Mouse (Mus musculus) hindbrain, embryonic 11.5 days (tissue): ENCODE measurements around the gene Lefty1. TPM values are rescaled to one million over a fixed set of nuclear protein-coding genes. Genes with fewer than 3 reads are reported as not detected.
"Not testable (repeated sequence)": the region's sequence is repeated elsewhere in the genome, so short reads cannot be mapped to it uniquely, and the experiment has no call there.

Experiments
- ATAC-seq: fragments of 200-750 bp; cut with Nextera tagmentation; 2 replicates; pipeline ENCODE4 v1.8.0; 2017; ENCODE audit warnings: mild to moderate bottlenecking, moderate TSS enrichment, moderate library complexity; ENCODE audit not compliant: low FRiP score
- DNase-seq: peaks from one replicate; pipeline ENCODE4 v3.0.0-alpha.2; 2015; ENCODE audit warnings: low spot score
- H3K27ac ChIP-seq: fragments of 300-500 bp; sonication (generic); 2 replicates; pipeline ENCODE4 v1.5.1; 2014; ENCODE audit warnings: mild to moderate bottlenecking, low read depth, low read length
- H3K27me3 ChIP-seq: fragments of 300-500 bp; sonication (generic); 2 replicates; pipeline ENCODE4 v1.6.1; 2014; ENCODE audit warnings: mild to moderate bottlenecking, low read length, moderate library complexity, mixed read lengths; ENCODE audit not compliant: control insufficient read depth, insufficient read depth
- H3K36me3 ChIP-seq: fragments of 300-500 bp; sonication (generic); 2 replicates; pipeline ENCODE4 v1.6.1; 2014; ENCODE audit warnings: mild to moderate bottlenecking, low read length, moderate library complexity, mixed read lengths; ENCODE audit not compliant: control insufficient read depth, insufficient read depth
- H3K4me1 ChIP-seq: fragments of 300-500 bp; sonication (generic); replicated peaks from 2 replicates; pipeline ENCODE4 v1.6.1; 2014; ENCODE audit warnings: low read length, mixed read lengths; ENCODE audit not compliant: control insufficient read depth, insufficient read depth
- H3K4me2 ChIP-seq: fragments of 300-500 bp; sonication (generic); replicated peaks from 2 replicates; pipeline ENCODE4 v1.6.1; 2014; ENCODE audit warnings: mild to moderate bottlenecking, low read depth, low read length
- H3K4me3 ChIP-seq: fragments of 300-500 bp; sonication (generic); 2 replicates; pipeline ENCODE4 v1.5.1; 2014; ENCODE audit warnings: low read depth, low read length
- H3K9ac ChIP-seq: fragments of 300-500 bp; sonication (generic); 2 replicates; pipeline ENCODE4 v1.6.1; 2014; ENCODE audit warnings: low read depth, low read length
- H3K9me3 ChIP-seq: fragments of 300-500 bp; sonication (generic); 2 replicates; pipeline ENCODE4 v1.6.1; 2016; ENCODE audit warnings: low read length; ENCODE audit not compliant: control insufficient read depth
- WGBS: fragments of 180-500 bp; shearing (Covaris S2); extraction: QIAGEN DNeasy Blood & Tissue Kit; methylation state at CpG from one replicate; pipeline ENCODE4 v1.1.7; 2014; 5-methylcytosine and 5-hydroxymethylcytosine counted together
- polyA plus RNA-seq: library from polyadenylated mRNA; unstranded; fragments of >200 nt; fragmentation: Nextera tagmentation; extraction: Ambion mirVana; gene quantifications from 2 replicates; pipeline ENCODE4 v1.2.1, GENCODE M21; 2014

Lefty1 gene
- polyA plus RNA-seq, 1 experiment from 2014 or later, result 0.90 TPM

DNA sequence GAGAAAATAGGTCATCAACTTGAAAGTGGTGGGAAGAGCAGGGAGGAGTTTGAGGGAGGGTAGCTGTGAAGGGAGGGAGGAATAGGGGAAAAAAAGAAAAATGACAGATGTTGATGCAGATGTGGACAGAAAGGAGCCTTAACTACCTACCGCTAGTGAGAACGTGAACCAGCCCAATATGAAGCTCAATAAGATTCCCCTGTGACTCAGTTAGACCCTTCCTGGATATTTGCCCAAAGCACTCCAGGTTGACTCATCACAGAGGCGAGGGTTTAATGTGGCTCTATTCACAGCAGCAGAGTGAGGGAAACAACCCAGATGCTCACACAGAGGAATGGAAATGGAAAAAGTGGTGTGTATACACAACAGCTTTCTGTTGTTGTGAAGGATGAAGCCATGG, 3.7 kb upstream of the Lefty1 start:
- 86% methylated on average over 3 of the region's 3 CpGs for WGBS
- H3K27me3 ChIP-seq, result peaks cover 26% of the 10 kb centered on the region
- DNase-seq (no peak), ATAC-seq (no peak)
- H3K9ac ChIP-seq, result no peak overlapping the region
- no peaks in the 10 kb centered on the region for H3K9me3 ChIP-seq
- H3K4me3 ChIP-seq, result no peak overlapping the region
- no peaks in the 10 kb centered on the region; the same call in none of the 2 replicates for H3K4me1 ChIP-seq
- no peaks in the 10 kb centered on the region for H3K36me3 ChIP-seq
- no peak overlapping the region for H3K4me2 ChIP-seq
- no peak overlapping the region for H3K27ac ChIP-seq

DNA sequence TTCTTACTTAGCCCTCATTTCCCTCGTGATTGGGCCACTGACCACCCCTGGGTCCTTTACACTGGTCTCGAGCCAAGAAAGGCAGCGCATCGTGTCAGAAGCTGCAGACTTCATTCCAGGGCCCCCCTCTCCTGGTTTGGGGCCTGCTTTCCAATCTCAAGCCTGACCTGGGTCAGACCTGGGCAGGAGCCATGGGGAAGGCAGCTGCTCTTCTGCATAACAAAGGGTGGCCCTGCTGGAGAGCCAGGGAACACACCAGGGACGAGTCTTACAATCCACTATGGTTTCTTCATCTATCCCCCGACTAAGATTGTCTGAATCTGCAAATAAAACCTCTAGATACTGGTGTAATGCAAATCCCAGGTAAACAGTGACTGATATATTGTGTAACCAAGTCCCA, 1.2 kb upstream of the Lefty1 start:
- Histone ChIP-seq H3K9me3 (no peaks in the 10 kb centered on the region), H3K4me2 (no peak overlapping the region), H3K4me3 (no peak overlapping the region), H3K9ac (no peak overlapping the region), H3K36me3 (no peaks in the 10 kb centered on the region), H3K27ac (no peak overlapping the region), H3K4me1 (no peaks in the 10 kb centered on the region; the same call in none of the 2 replicates), H3K27me3 (peaks cover 40% of the 10 kb centered on the region)
- WGBS, result 9% methylated on average over 6 of the region's 6 CpGs
- peak; percentile 20 for DNase-seq
- ATAC-seq, result no peak

DNA sequence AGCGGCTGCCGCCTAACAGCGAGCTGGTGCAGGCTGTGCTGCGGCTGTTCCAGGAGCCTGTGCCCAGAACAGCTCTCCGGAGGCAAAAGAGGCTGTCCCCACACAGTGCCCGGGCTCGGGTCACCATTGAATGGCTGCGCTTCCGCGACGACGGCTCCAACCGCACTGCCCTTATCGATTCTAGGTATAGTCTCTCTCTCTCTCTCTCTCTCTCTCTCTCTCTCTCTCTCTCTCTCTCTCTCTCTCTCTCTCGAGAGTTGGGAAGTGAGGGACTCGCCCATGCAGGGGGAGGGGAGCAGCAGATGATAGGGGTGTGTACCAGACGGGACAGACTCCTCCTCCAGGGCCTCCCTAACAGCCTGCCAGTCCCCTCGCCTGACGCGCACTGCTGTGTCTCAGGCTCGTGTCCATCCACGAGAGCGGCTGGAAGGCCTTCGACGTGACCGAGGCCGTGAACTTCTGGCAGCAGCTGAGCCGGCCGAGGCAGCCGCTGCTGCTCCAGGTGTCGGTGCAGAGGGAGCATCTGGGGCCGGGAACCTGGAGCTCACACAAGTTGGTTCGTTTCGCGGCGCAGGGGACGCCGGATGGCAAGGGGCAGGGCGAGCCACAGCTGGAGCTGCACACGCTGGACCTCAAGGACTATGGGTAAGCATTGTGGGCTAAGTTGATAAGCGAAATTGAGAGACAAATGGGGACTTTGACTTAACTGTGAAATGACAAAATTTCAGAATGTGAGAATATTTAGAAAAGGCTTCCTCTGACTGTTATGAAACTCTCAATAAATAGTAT, 2.0 kb downstream of the Lefty1 start:
- not testable (repeated sequence) for H3K9me3 ChIP-seq, H3K4me1 ChIP-seq, H3K27ac ChIP-seq, H3K36me3 ChIP-seq, H3K9ac ChIP-seq
- ATAC-seq (peak; percentile 75; the same call in 1 of the 2 replicates), DNase-seq (peak; percentile 43)
- WGBS, result 2% methylated on average over 29 of the region's 41 CpGs
- H3K27me3 ChIP-seq, result peaks cover 50% of the 10 kb centered on the region
- peak overlapping the region; percentile 16; the same call in 1 of the 2 replicates for H3K4me3 ChIP-seq
- peak overlapping the region; percentile 36 for H3K4me2 ChIP-seq

DNA sequence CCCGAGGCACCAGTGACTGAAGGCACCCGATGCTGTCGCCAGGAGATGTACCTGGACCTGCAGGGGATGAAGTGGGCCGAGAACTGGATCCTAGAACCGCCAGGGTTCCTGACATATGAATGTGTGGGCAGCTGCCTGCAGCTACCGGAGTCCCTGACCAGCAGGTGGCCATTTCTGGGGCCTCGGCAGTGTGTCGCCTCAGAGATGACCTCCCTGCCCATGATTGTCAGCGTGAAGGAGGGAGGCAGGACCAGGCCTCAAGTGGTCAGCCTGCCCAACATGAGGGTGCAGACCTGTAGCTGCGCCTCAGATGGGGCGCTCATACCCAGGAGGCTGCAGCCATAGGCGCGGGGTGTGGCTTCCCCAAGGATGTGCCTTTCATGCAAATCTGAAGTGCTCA, 2.8 kb downstream of the Lefty1 start:
- H3K27ac ChIP-seq, H3K4me2 ChIP-seq, ATAC-seq, H3K4me3 ChIP-seq, DNase-seq, H3K9me3 ChIP-seq, H3K36me3 ChIP-seq, H3K9ac ChIP-seq, H3K4me1 ChIP-seq: not testable (repeated sequence)
- WGBS, result 10% methylated on average over 13 of the region's 13 CpGs
- peaks cover 57% of the 10 kb centered on the region for H3K27me3 ChIP-seq

DNA sequence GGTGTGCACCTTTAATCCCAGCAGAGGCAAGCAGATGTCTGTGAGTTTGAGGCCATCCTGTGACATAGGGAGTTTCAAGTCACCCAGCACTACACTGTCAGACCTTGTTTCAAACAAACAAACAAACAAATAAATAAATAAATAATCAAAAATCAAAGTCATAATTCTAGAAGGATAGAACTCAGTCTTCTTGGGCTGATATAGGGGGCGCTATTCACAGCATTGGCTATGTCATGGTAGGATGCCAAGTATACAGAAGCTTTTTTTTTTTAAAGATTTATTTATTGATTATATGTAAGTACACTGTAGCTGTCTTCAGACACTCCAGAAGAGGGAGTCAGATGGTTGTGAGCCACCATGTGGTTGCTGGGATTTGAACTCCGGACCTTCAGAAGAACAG, 4.0 kb downstream of the Lefty1 start:
- not testable (repeated sequence) for H3K9ac ChIP-seq, H3K27ac ChIP-seq, H3K4me2 ChIP-seq, H3K4me3 ChIP-seq, ATAC-seq, H3K36me3 ChIP-seq, H3K9me3 ChIP-seq, H3K4me1 ChIP-seq, DNase-seq
- H3K27me3 ChIP-seq, result peaks cover 63% of the 10 kb centered on the region
- 81% methylated on average over 2 of the region's 2 CpGs for WGBS

DNA sequence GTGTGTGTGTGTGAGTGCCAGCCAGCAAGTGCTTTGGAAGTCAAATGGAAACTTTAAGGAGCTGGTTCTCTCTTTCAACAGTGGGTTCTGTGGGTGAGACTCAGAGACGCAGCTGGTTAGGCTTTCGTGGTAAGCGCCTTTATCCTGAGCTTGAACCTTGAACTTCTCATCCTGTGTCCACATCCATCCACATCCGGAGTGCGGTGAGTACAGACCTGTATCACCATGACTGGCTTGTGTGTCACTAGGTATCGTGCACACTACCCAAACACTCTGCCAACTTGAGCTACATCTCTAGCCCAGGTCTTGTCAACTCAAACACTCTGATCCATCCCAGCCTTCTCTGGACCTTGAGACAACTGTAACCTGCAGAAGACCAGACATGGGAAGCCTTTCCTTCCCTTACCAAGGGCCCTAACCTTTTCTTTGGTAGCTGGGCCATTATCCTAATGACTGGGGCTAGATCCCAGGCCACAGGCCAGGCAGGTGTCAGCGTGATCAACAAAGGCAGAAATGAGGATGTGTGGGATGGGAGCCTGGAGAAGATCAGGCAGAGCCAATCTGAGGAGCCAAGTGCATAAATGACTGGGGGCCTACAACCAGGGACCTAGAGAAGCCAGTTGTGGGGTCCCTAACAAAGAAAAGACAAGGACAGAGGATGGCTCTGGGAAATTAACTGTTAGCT, 6.1 kb downstream of the Lefty1 start:
- Histone ChIP-seq H3K9ac (no peak overlapping the region), H3K4me1 (0 out of 2 replicates have a peak, but pooled peaks cover 4% of the 10 kb centered on the region), H3K27me3 (peaks cover 48% of the 10 kb centered on the region), H3K4me3 (no peak overlapping the region), H3K9me3 (no peaks in the 10 kb centered on the region), H3K27ac (no peak overlapping the region), H3K36me3 (no peaks in the 10 kb centered on the region), H3K4me2 (no peak overlapping the region)
- 85% methylated on average over 7 of the region's 7 CpGs for WGBS
- ATAC-seq (no peak), DNase-seq (peak; percentile 5)

DNA sequence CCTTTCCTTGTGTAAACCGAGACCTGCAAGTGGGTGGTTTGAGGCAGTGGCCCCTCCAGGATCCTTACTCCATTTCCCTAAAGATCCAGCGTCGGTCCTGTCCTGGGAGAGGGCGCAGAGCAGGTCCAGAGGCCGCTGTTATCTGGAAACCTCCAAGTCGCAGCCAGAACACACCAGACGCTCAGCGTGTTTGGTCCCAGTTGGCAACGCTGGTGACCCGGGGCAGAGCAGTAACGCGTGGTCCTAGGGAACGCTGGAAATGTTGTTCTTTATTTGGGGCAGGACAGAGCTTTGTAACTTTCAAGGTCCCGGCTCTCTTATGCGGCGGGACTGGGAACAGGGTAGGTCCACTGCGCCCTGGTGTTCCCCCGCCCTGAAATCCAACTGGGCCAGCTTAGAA, 6.9 kb downstream of the Lefty1 start:
- DNase-seq (peak; percentile 51), ATAC-seq (peak; percentile 18; the same call in 1 of the 2 replicates)
- Histone ChIP-seq H3K4me1 (0 out of 2 replicates have a peak, but pooled peaks cover 4% of the 10 kb centered on the region), H3K36me3 (no peaks in the 10 kb centered on the region), H3K27me3 (peaks cover 42% of the 10 kb centered on the region), H3K4me2 (peak overlapping the region; percentile 84), H3K4me3 (peak overlapping the region; percentile 56), H3K27ac (no peak overlapping the region), H3K9me3 (no peaks in the 10 kb centered on the region), H3K9ac (peak overlapping the region; percentile 60)
- WGBS, result 3% methylated on average over 18 of the region's 18 CpGs

DNA sequence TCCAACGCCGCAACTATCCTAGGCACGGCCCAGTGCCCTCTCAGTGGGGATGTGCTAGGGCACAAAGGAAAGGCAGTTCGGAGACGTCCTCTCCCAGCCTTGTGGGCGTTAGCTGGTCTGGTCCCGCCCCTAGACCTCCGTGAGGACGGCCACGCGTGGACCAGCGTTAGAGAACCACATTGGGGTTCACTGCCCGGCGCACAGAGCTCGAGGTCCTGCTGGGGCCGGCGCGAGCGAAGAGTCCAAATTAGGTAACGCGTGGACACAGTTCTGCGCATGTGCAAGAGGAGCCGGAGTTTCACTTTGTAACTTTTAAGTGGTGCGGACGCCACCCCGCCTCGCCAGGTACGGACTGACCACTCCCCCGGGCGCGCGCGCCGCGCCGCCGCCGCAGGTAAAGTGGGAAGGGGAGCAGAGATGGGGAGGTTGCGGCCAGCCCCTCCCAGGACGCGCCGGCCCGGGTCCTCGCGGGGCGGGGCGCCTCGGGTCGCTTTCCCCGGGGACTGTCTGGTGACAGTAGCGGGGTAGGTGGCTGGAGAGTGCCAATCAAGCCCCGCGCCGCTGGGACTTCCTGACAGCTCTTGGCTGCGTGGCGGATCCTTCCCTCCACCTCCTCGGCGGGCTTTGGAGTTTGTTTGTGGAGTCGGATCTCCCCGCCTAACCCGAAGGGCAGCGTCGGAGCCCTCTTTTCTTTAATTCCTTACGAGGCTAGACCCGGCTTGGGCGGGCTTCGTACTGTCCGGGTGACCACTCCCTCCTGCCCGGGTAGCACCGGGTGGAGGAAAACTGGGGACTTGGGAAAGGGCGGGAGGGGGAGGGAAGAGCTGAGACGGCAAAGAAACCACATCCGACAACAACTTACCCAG, 7.6 kb downstream of the Lefty1 start, which contains the start of gene Tmem63a:
Tmem63a (plus strand) TSS at position 179 of the 866 bp plus-strand sequence.
- Histone ChIP-seq H3K4me2 (peak within 1 kb of the TSS; percentile 84), H3K27ac (no peak within 1 kb of the TSS), H3K36me3 (no peaks in the 10 kb centered on the region), H3K4me3 (peak within 1 kb of the TSS; percentile 56), H3K9me3 (no peaks in the 10 kb centered on the region), H3K4me1 (0 out of 2 replicates have a peak, but pooled peaks cover 4% of the 10 kb centered on the region), H3K27me3 (peaks cover 38% of the 10 kb centered on the region), H3K9ac (peak within 1 kb of the TSS; percentile 60)
- ATAC-seq (peak; percentile 75), DNase-seq (peak; percentile 78)
- WGBS, result under 1% methylated on average over 68 of the region's 73 CpGs
